Mouse (Mus musculus) forebrain, embryonic 15.5 days (tissue): ENCODE results near the gene Tmem147. TPM values are rescaled to one million over a fixed set of nuclear protein-coding genes. Genes with fewer than 3 reads are reported as not detected.

Experiments used
- polyA plus RNA-seq: library from polyadenylated mRNA; unstranded; fragments of >200 nt; fragmentation: Nextera tagmentation; extraction: Ambion mirVana; gene quantifications from 2 replicates; pipeline ENCODE4 v1.2.1, GENCODE M21; 2015

Tmem147 gene
- polyA plus RNA-seq, 1 experiment from 2014 or later, result 197 TPM

Other genes with a start within 250 kb of the Tmem147 start
- not detected in 2 replicates for gene Prodh2, start 235.9 kb downstream of the Tmem147 start, polyA plus RNA-seq
- 115 and 121 TPM in 2 replicates for gene Arhgap33, start 194.5 kb downstream of the Tmem147 start, polyA plus RNA-seq
- gene Hspb6, start 177.4 kb downstream of the Tmem147 start, polyA plus RNA-seq, result 9.3 and 10.4 TPM in 2 replicates
- 12.3 and 13.9 TPM in 2 replicates for gene Proser3, start 177.2 kb downstream of the Tmem147 start, polyA plus RNA-seq
- gene Lin37, start 169.7 kb downstream of the Tmem147 start, polyA plus RNA-seq, result 58.9 and 63.3 TPM in 2 replicates
- 118 and 122 TPM in 2 replicates for gene U2af1l4, start 166.2 kb downstream of the Tmem147 start, polyA plus RNA-seq
- 21.7 and 22.7 TPM in 2 replicates for gene Gm49396, start 166.2 kb downstream of the Tmem147 start, polyA plus RNA-seq
- 131 and 138 TPM in 2 replicates for gene Psenen, start 165.9 kb downstream of the Tmem147 start, polyA plus RNA-seq
- gene Igflr1, start 164.1 kb downstream of the Tmem147 start, polyA plus RNA-seq, result 6.3 and 6.6 TPM in 2 replicates
- gene Kmt2b, start 140.8 kb downstream of the Tmem147 start, polyA plus RNA-seq, result 10.4 and 12.0 TPM in 2 replicates
- gene Zbtb32, start 130.6 kb downstream of the Tmem147 start, polyA plus RNA-seq, result 0.33 and 0.50 TPM in 2 replicates
- gene Upk1a, start 116.7 kb downstream of the Tmem147 start, polyA plus RNA-seq, result 0.11 and 0.47 TPM in 2 replicates
- gene Cox6b1, start 103.4 kb downstream of the Tmem147 start, polyA plus RNA-seq, result 899 and 915 TPM in 2 replicates
- gene Etv2, start 93.7 kb downstream of the Tmem147 start, polyA plus RNA-seq, result not detected in 2 replicates
- gene Rbm42, start 79.2 kb downstream of the Tmem147 start, polyA plus RNA-seq, result 167 and 169 TPM in 2 replicates
- 36.2 and 38.3 TPM in 2 replicates for gene Haus5, start 64.5 kb downstream of the Tmem147 start, polyA plus RNA-seq
- not detected in 2 replicates for gene Pmis2, start 57.9 kb downstream of the Tmem147 start, polyA plus RNA-seq
- gene 2200002J24Rik, start 30.6 kb downstream of the Tmem147 start, polyA plus RNA-seq, result not detected in 2 replicates
- gene Atp4a, start 17.3 kb downstream of the Tmem147 start, polyA plus RNA-seq, result 1.1 and 1.9 TPM in 2 replicates
- 1.1 TPM in 2 replicates for gene Gapdhs, start 14.1 kb upstream of the Tmem147 start, polyA plus RNA-seq
- 1.6 and 2.0 TPM in 2 replicates for gene Sbsn, start 21.9 kb upstream of the Tmem147 start, polyA plus RNA-seq
- 0.26 and 0.74 TPM in 2 replicates for gene Dmkn, start 34.2 kb upstream of the Tmem147 start, polyA plus RNA-seq
- gene Krtdap, start 58.4 kb upstream of the Tmem147 start, polyA plus RNA-seq, result 1.3 TPM in 1 of 2 replicates, not detected in the other
- gene Ffar2, start 94.2 kb upstream of the Tmem147 start, polyA plus RNA-seq, result 0.17 and 0.24 TPM in 2 replicates
- gene Ffar3, start 126.6 kb upstream of the Tmem147 start, polyA plus RNA-seq, result not detected in 2 replicates
- not detected in 2 replicates for gene Ffar1, start 132.0 kb upstream of the Tmem147 start, polyA plus RNA-seq
- not detected in 2 replicates for gene Cd22, start 150.8 kb upstream of the Tmem147 start, polyA plus RNA-seq
- 0.77 and 1.0 TPM in 2 replicates for gene Mag, start 185.3 kb upstream of the Tmem147 start, polyA plus RNA-seq
- gene Hamp2, start 195.1 kb upstream of the Tmem147 start, polyA plus RNA-seq, result not detected in 2 replicates
- not detected in 2 replicates for gene Hamp, start 214.5 kb upstream of the Tmem147 start, polyA plus RNA-seq
- 24.8 and 28.9 TPM in 2 replicates for gene Usf2, start 227.3 kb upstream of the Tmem147 start, polyA plus RNA-seq
- 16.0 and 20.0 TPM in 2 replicates for gene Lsr, start 243.9 kb upstream of the Tmem147 start, polyA plus RNA-seq
- gene Fam187b, start 244.2 kb upstream of the Tmem147 start, polyA plus RNA-seq, result 0.34 and 0.62 TPM in 2 replicates